Mouse (Mus musculus): Measurements from ENCODE around the gene 6820408C15Rik.

Gene 6820408C15Rik

GRCm38 (mm10) chr2:152472434-152472833 lies 57.0 kb downstream of the 6820408C15Rik start:
- DNase-seq (ENCODE audit: low spot score), result no peak

- no peak for DNase-seq (ENCODE audit: low spot score)
Observed at GRCm38 (mm10) chr2:152476763-152477162, 61.4 kb downstream of the 6820408C15Rik start, which contains the start of gene Defb20. Gene Defb20 (plus strand): TSS chr2:152477063.

- DNase-seq (ENCODE audit: low spot score), result no peak
Observed at GRCm38 (mm10) chr2:152480881-152481280, 65.5 kb downstream of the 6820408C15Rik start.

GRCm38 (mm10) chr2:152481726-152482125 lies 66.3 kb downstream of the 6820408C15Rik start:
- no peak for DNase-seq (ENCODE audit: low spot score)

GRCm38 (mm10) chr2:152487024-152487423 lies 71.6 kb downstream of the 6820408C15Rik start:
- no peak for DNase-seq (ENCODE audit: low spot score)

- DNase-seq (ENCODE audit: low spot score), result no peak
Observed at GRCm38 (mm10) chr2:152490038-152490437, 74.7 kb downstream of the 6820408C15Rik start, which contains the start of gene Defb22. Gene Defb22 (minus strand): TSS chr2:152490138.

GRCm38 (mm10) chr2:152493151-152493550 lies 77.8 kb downstream of the 6820408C15Rik start:
- no peak for DNase-seq (ENCODE audit: low spot score)
